Mouse (Mus musculus) activated CD4-positive, CD25-positive, alpha-beta regulatory T cell, adult 4 months (primary cell): Measurements from ENCODE around the gene Gm10762. TPM values are rescaled to one million over a fixed set of nuclear protein-coding genes. Genes with fewer than 3 reads are reported as not detected.

Source experiments
- polyA plus RNA-seq, 2 experiments: library from polyadenylated mRNA; unstranded; fragments of 100-300 nt; shearing (Covaris generic); gene quantifications; one replicate each; pipeline ENCODE4 v1.2.1; 2017

The Gm10762 gene
- polyA plus RNA-seq, 2 experiments from 2014 or later = 1.5 to 2.0 TPM

Other genes with a start within 250 kb of the Gm10762 start
- 10 to 100 TPM; 13.9 to 14.1 TPM for gene Tmem87b, start 149.6 kb downstream of the Gm10762 start, polyA plus RNA-seq
- not detected for gene Fbln7, start 104.7 kb downstream of the Gm10762 start, polyA plus RNA-seq
- 1 to 10 TPM; 6.4 to 7.7 TPM for gene Zc3h8, start 23.6 kb downstream of the Gm10762 start, polyA plus RNA-seq
- gene Zc3h6, start 323 bp downstream of the Gm10762 start, polyA plus RNA-seq = 1 to 10 TPM; 6.3 to 8.3 TPM
- gene Vinac1, start 80.4 kb upstream of the Gm10762 start, polyA plus RNA-seq = not detected
- gene Ttl, start 98.2 kb upstream of the Gm10762 start, polyA plus RNA-seq = 1 to 10 TPM in 1 of 2 experiments, under 1 TPM in 1; 0.77 to 2.2 TPM
- 10 to 100 TPM in 1 of 2 experiments, 1 to 10 TPM in 1; 9.2 to 21.4 TPM for gene Polr1b, start 133.3 kb upstream of the Gm10762 start, polyA plus RNA-seq
- 10 to 100 TPM; 26.6 to 27.4 TPM for gene Chchd5, start 162.0 kb upstream of the Gm10762 start, polyA plus RNA-seq
- 10 to 100 TPM; 68.0 to 74.3 TPM for gene Slc20a1, start 231.0 kb upstream of the Gm10762 start, polyA plus RNA-seq